Mouse (Mus musculus): ENCODE data around the gene Tex46. TPM values are rescaled to one million over a fixed set of nuclear protein-coding genes. Genes with fewer than 3 reads are reported as not detected.
A peak's percentile ranks its signal among the peaks of the same experiment; 100 is the strongest.

The Tex46 gene
- polyA plus RNA-seq, 1 experiment from 2014 or later = not detected

- no peaks in the 10 kb centered on the region for H3K36me3 ChIP-seq (ENCODE audit: control insufficient read depth, insufficient read depth, low read length)
- no peak overlapping the region for H3K27ac ChIP-seq (ENCODE audit: low read length)
- H3K9me3 ChIP-seq (ENCODE audit: control insufficient read depth, low read depth, low read length) = no peaks in the 10 kb centered on the region
- H3K4me2 ChIP-seq (replicated peaks; ENCODE audit: low read depth, low read length) = peak overlapping the region; percentile 96
- peaks cover 11% of the 10 kb centered on the region for H3K4me1 ChIP-seq (ENCODE audit: control insufficient read depth, insufficient read depth, low read length)
- ATAC-seq (ENCODE audit: insufficient number of reproducible peaks, insufficient read depth, low FRiP score, low read depth) = no peak; the same call in 1 of the 2 replicates
- H3K9ac ChIP-seq (replicated peaks; ENCODE audit: low read depth, low read length) = peak overlapping the region; percentile 50
- peak overlapping the region; percentile 56 for H3K4me3 ChIP-seq (ENCODE audit: low read depth, low read length)
- 0 out of 2 replicates have a peak, but pooled peaks cover 4% of the 10 kb centered on the region for H3K27me3 ChIP-seq (ENCODE audit: control insufficient read depth, insufficient read depth, low read length)
- 18% methylated on average over 37 of the region's 37 CpGs for WGBS
Measured at GRCm38 (mm10) chr4:136636983-136637562, 26.8 kb downstream of the Tex46 start.

GRCm38 (mm10) chr4:136637563-136638229 lies 27.5 kb downstream of the Tex46 start:
- WGBS = 2% methylated on average over 76 of the region's 76 CpGs
- Histone ChIP-seq H3K4me3 (ENCODE audit: low read depth, low read length) (peak overlapping the region; percentile 56), H3K36me3 (ENCODE audit: control insufficient read depth, insufficient read depth, low read length) (no peaks in the 10 kb centered on the region), H3K27ac (ENCODE audit: low read length) (no peak overlapping the region), H3K9ac (replicated peaks; ENCODE audit: low read depth, low read length) (peak overlapping the region; percentile 50), H3K4me1 (ENCODE audit: control insufficient read depth, insufficient read depth, low read length) (peaks cover 11% of the 10 kb centered on the region), H3K4me2 (replicated peaks; ENCODE audit: low read depth, low read length) (peak overlapping the region; percentile 96), H3K27me3 (ENCODE audit: control insufficient read depth, insufficient read depth, low read length) (0 out of 2 replicates have a peak, but pooled peaks cover 4% of the 10 kb centered on the region), H3K9me3 (ENCODE audit: control insufficient read depth, low read depth, low read length) (no peaks in the 10 kb centered on the region)
- ATAC-seq (ENCODE audit: insufficient number of reproducible peaks, insufficient read depth, low FRiP score, low read depth) = no peak

- Histone ChIP-seq H3K9ac (replicated peaks; ENCODE audit: low read depth, low read length) (no peak overlapping the region), H3K9me3 (ENCODE audit: control insufficient read depth, low read depth, low read length) (no peaks in the 10 kb centered on the region), H3K4me1 (ENCODE audit: control insufficient read depth, insufficient read depth, low read length) (peaks cover 11% of the 10 kb centered on the region), H3K4me2 (replicated peaks; ENCODE audit: low read depth, low read length) (peak overlapping the region; percentile 96; the same call in 1 of the 2 replicates), H3K27me3 (ENCODE audit: control insufficient read depth, insufficient read depth, low read length) (0 out of 2 replicates have a peak, but pooled peaks cover 4% of the 10 kb centered on the region), H3K36me3 (ENCODE audit: control insufficient read depth, insufficient read depth, low read length) (no peaks in the 10 kb centered on the region), H3K27ac (ENCODE audit: low read length) (no peak overlapping the region), H3K4me3 (ENCODE audit: low read depth, low read length) (peak overlapping the region; percentile 56)
- WGBS = 36% methylated on average over 7 of the region's 7 CpGs
- no peak for ATAC-seq (ENCODE audit: insufficient number of reproducible peaks, insufficient read depth, low FRiP score, low read depth)
Measured at GRCm38 (mm10) chr4:136638230-136638750, 28.1 kb downstream of the Tex46 start.

- Histone ChIP-seq H3K4me1 (ENCODE audit: control insufficient read depth, insufficient read depth, low read length) (peaks cover 11% of the 10 kb centered on the region), H3K27ac (ENCODE audit: low read length) (no peak overlapping the region), H3K27me3 (ENCODE audit: control insufficient read depth, insufficient read depth, low read length) (0 out of 2 replicates have a peak, but pooled peaks cover 4% of the 10 kb centered on the region), H3K4me3 (ENCODE audit: low read depth, low read length) (no peak overlapping the region), H3K9ac (replicated peaks; ENCODE audit: low read depth, low read length) (no peak overlapping the region), H3K9me3 (ENCODE audit: control insufficient read depth, low read depth, low read length) (no peaks in the 10 kb centered on the region), H3K4me2 (replicated peaks; ENCODE audit: low read depth, low read length) (peak overlapping the region; percentile 21; the same call in 1 of the 2 replicates), H3K36me3 (ENCODE audit: control insufficient read depth, insufficient read depth, low read length) (no peaks in the 10 kb centered on the region)
- 7% methylated on average over 10 of the region's 10 CpGs for WGBS
- no peak; the same call in 1 of the 2 replicates for ATAC-seq (ENCODE audit: insufficient number of reproducible peaks, insufficient read depth, low FRiP score, low read depth)
Measured at GRCm38 (mm10) chr4:136638890-136639289, 28.7 kb downstream of the Tex46 start.

- no peak overlapping the region for H3K27ac ChIP-seq (ENCODE audit: low read length)
- H3K27me3 ChIP-seq (ENCODE audit: control insufficient read depth, insufficient read depth, low read length) = no peaks in the 10 kb centered on the region
- 6% methylated on average over 11 of the region's 11 CpGs for WGBS
- peak overlapping the region; percentile 37 for H3K4me2 ChIP-seq (replicated peaks; ENCODE audit: low read depth, low read length)
- peaks cover 4% of the 10 kb centered on the region; the same call in 1 of the 2 replicates for H3K9me3 ChIP-seq (ENCODE audit: control insufficient read depth, low read depth, low read length)
- peaks cover 13% of the 10 kb centered on the region; the same call in 1 of the 2 replicates for H3K4me1 ChIP-seq (ENCODE audit: control insufficient read depth, insufficient read depth, low read length)
- H3K36me3 ChIP-seq (ENCODE audit: control insufficient read depth, insufficient read depth, low read length) = no peaks in the 10 kb centered on the region
- ATAC-seq (ENCODE audit: insufficient number of reproducible peaks, insufficient read depth, low FRiP score, low read depth) = no peak
- no peak overlapping the region for H3K9ac ChIP-seq (replicated peaks; ENCODE audit: low read depth, low read length)
- H3K4me3 ChIP-seq (ENCODE audit: low read depth, low read length) = no peak overlapping the region; the same call in 1 of the 2 replicates
Measured at GRCm38 (mm10) chr4:136648922-136649479, 38.8 kb downstream of the Tex46 start.

- ATAC-seq (ENCODE audit: insufficient number of reproducible peaks, insufficient read depth, low FRiP score, low read depth) = 0 out of 2 replicates have a peak, but pooled peaks have one; percentile 47
- no peak overlapping the region for H3K9ac ChIP-seq (replicated peaks; ENCODE audit: low read depth, low read length)
- H3K36me3 ChIP-seq (ENCODE audit: control insufficient read depth, insufficient read depth, low read length) = no peaks in the 10 kb centered on the region
- no peak overlapping the region for H3K4me3 ChIP-seq (ENCODE audit: low read depth, low read length)
- peaks cover 4% of the 10 kb centered on the region; the same call in 1 of the 2 replicates for H3K9me3 ChIP-seq (ENCODE audit: control insufficient read depth, low read depth, low read length)
- peaks cover 13% of the 10 kb centered on the region; the same call in 1 of the 2 replicates for H3K4me1 ChIP-seq (ENCODE audit: control insufficient read depth, insufficient read depth, low read length)
- WGBS = 35% methylated on average over 13 of the region's 13 CpGs
- H3K27me3 ChIP-seq (ENCODE audit: control insufficient read depth, insufficient read depth, low read length) = no peaks in the 10 kb centered on the region
- H3K4me2 ChIP-seq (replicated peaks; ENCODE audit: low read depth, low read length) = peak overlapping the region; percentile 37
- H3K27ac ChIP-seq (ENCODE audit: low read length) = no peak overlapping the region
Measured at GRCm38 (mm10) chr4:136649480-136650196, 39.4 kb downstream of the Tex46 start.

- Histone ChIP-seq H3K36me3 (ENCODE audit: control insufficient read depth, insufficient read depth, low read length) (peaks cover 3% of the 10 kb centered on the region; the same call in 1 of the 2 replicates), H3K4me3 (ENCODE audit: low read depth, low read length) (no peak overlapping the region), H3K27ac (ENCODE audit: low read length) (no peak overlapping the region), H3K27me3 (ENCODE audit: control insufficient read depth, insufficient read depth, low read length) (no peaks in the 10 kb centered on the region), H3K9ac (replicated peaks; ENCODE audit: low read depth, low read length) (no peak overlapping the region), H3K4me2 (replicated peaks; ENCODE audit: low read depth, low read length) (no peak overlapping the region), H3K9me3 (ENCODE audit: control insufficient read depth, low read depth, low read length) (peaks cover 4% of the 10 kb centered on the region; the same call in 1 of the 2 replicates), H3K4me1 (ENCODE audit: control insufficient read depth, insufficient read depth, low read length) (peaks cover 13% of the 10 kb centered on the region; the same call in 1 of the 2 replicates)
- ATAC-seq (ENCODE audit: insufficient number of reproducible peaks, insufficient read depth, low FRiP score, low read depth) = no peak
- WGBS = 87% methylated on average over 8 of the region's 8 CpGs
Measured at GRCm38 (mm10) chr4:136650261-136650660, 40.0 kb downstream of the Tex46 start.
